In genomic region chr4:135954241-135954640, GRCm38 (mm10) we compare ENCODE assay signal across 9 mouse cellular contexts. TPM values are rescaled to one million over a fixed set of nuclear protein-coding genes. Genes with fewer than 3 reads are reported as not detected.
DNase-seq lines count a peak whose midpoint lies in the region; ATAC-seq and TF ChIP-seq lines count a peak whose summit lies in the region.
"Had no signal": no experiment of that assay in that cellular context is flagged by ENCODE, and none has a peak within 500 bp of the region (broad histone marks: within the 10 kb centered on the region; RNA-seq: fewer than 3 reads in every experiment).

No protein-coding gene starts in this region.

- TF ChIP-seq CTCF in layer of hippocampus, adult 2 months (conservative IDR thresholded peaks at IDR 0.05): peak; percentile 96
- TF ChIP-seq CTCF in stomach, postnatal 0 days (IDR thresholded peaks at IDR 0.05; ENCODE audit: low read depth): peak; percentile 97

- no peaks in the 10 kb centered on the region for H3K9me3 ChIP-seq in limb, embryonic 14.5 days (ENCODE audit: control insufficient read depth, low read length)
- H3K9me3 ChIP-seq in midbrain, embryonic 15.5 days: no peaks in the 10 kb centered on the region
- no peaks in the 10 kb centered on the region for H3K9me3 ChIP-seq in stomach, postnatal 0 days (ENCODE audit: control insufficient read depth, low read length)
- H3K9me3 ChIP-seq: embryonic facial prominence, embryonic 12.5 days had no signal

- WGBS in limb, embryonic 14.5 days: 6% methylated on average over 2 of the region's 2 CpGs
- 3% methylated on average over 2 of the region's 2 CpGs for WGBS in midbrain, embryonic 15.5 days
- 13% methylated on average over 2 of the region's 2 CpGs for WGBS in stomach, postnatal 0 days

- no peak overlapping the region for H3K4me2 ChIP-seq in limb, embryonic 14.5 days (replicated peaks; ENCODE audit: low read depth, low read length, severe bottlenecking)
- no peak overlapping the region for H3K4me2 ChIP-seq in midbrain, embryonic 15.5 days
- H3K4me2 ChIP-seq in stomach, postnatal 0 days (replicated peaks; ENCODE audit: low read depth): no peak overlapping the region
- H3K4me2 ChIP-seq: embryonic facial prominence, embryonic 12.5 days had no signal

- H3K27ac ChIP-seq in layer of hippocampus, adult 2 months: no peak overlapping the region
- H3K27ac ChIP-seq in limb, embryonic 14.5 days (replicated peaks; ENCODE audit: low read depth, low read length): no peak overlapping the region
- H3K27ac ChIP-seq in midbrain, embryonic 15.5 days: no peak overlapping the region
- no peak overlapping the region for H3K27ac ChIP-seq in stomach, postnatal 0 days (replicated peaks)
- H3K27ac ChIP-seq: embryonic facial prominence, embryonic 12.5 days had no signal

- H3K9ac ChIP-seq in limb, embryonic 14.5 days (ENCODE audit: low read depth, low read length, severe bottlenecking): no peak overlapping the region
- H3K9ac ChIP-seq in midbrain, embryonic 15.5 days: no peak overlapping the region
- H3K9ac ChIP-seq in stomach, postnatal 0 days (ENCODE audit: low read length): no peak overlapping the region
- H3K9ac ChIP-seq: embryonic facial prominence, embryonic 12.5 days had no signal

- DNase-seq in layer of hippocampus, adult 2 months (ENCODE audit: low spot score in 2 of 2): peak; percentile 63 to 81
- DNase-seq in layer of hippocampus, adult 9-10 months (ENCODE audit: low spot score): no peak
- peak; percentile 71 to 81 for DNase-seq in adrenal gland, adult 18-20 months (ENCODE audit: low spot score in 2 of 2)
- DNase-seq in embryo, embryonic 11.5 days (ENCODE audit: low read depth, low spot score): peak; percentile 54
- DNase-seq in heart, postnatal 10 days: peak; percentile 77 to 89
- DNase-seq in limb, embryonic 14.5 days (ENCODE audit: low spot score): peak; percentile 52
- peak; percentile 85 for DNase-seq in stomach, postnatal 0 days (ENCODE audit: low spot score)

- H3K4me3 ChIP-seq in layer of hippocampus, adult 2 months: no peak overlapping the region
- H3K4me3 ChIP-seq in limb, embryonic 14.5 days (replicated peaks; ENCODE audit: low read length): no peak overlapping the region
- H3K4me3 ChIP-seq in midbrain, embryonic 15.5 days: no peak overlapping the region
- H3K4me3 ChIP-seq in stomach, postnatal 0 days (ENCODE audit: low read depth, low read length): no peak overlapping the region
- H3K4me3 ChIP-seq: embryonic facial prominence, embryonic 12.5 days had no signal

- no peak for TF ChIP-seq EP300 in stomach, postnatal 0 days (optimal IDR thresholded peaks at IDR 0.05)

- ATAC-seq in limb, embryonic 14.5 days (ENCODE audit: low FRiP score, low read depth): peak; percentile 68
- ATAC-seq in midbrain, embryonic 15.5 days (replicated peaks): 0 out of 2 replicates have a peak, but pooled peaks have one; percentile 64
- ATAC-seq in stomach, postnatal 0 days (ENCODE audit: low FRiP score, low TSS enrichment): no peak

- no peak for TF ChIP-seq POLR2A in limb, embryonic 14.5 days (IDR thresholded peaks at IDR 0.05; ENCODE audit: borderline replicate concordance, extremely low read depth, insufficient read depth, insufficient read length)

- no peaks in the 10 kb centered on the region for H3K27me3 ChIP-seq in limb, embryonic 14.5 days (ENCODE audit: control insufficient read depth, insufficient read depth, low read length)
- no peaks in the 10 kb centered on the region for H3K27me3 ChIP-seq in midbrain, embryonic 15.5 days (replicated peaks)
- H3K27me3 ChIP-seq in stomach, postnatal 0 days (ENCODE audit: control insufficient read depth, insufficient read depth, low read length): no peaks in the 10 kb centered on the region
- H3K27me3 ChIP-seq: embryonic facial prominence, embryonic 12.5 days had no signal

- H3K36me3 ChIP-seq in limb, embryonic 14.5 days (ENCODE audit: control insufficient read depth, insufficient read depth, low read length): peaks cover 64% of the 10 kb centered on the region
- H3K36me3 ChIP-seq in midbrain, embryonic 15.5 days (replicated peaks): peaks cover 10% of the 10 kb centered on the region
- H3K36me3 ChIP-seq in stomach, postnatal 0 days (ENCODE audit: control insufficient read depth, insufficient read depth, low read length): peaks cover 13% of the 10 kb centered on the region

- H3K4me1 ChIP-seq in limb, embryonic 14.5 days (ENCODE audit: control insufficient read depth, insufficient read depth, low read length): no peaks in the 10 kb centered on the region
- no peaks in the 10 kb centered on the region for H3K4me1 ChIP-seq in midbrain, embryonic 15.5 days
- H3K4me1 ChIP-seq in stomach, postnatal 0 days (replicated peaks; ENCODE audit: control insufficient read depth, insufficient read depth): no peaks in the 10 kb centered on the region
- H3K4me1 ChIP-seq: embryonic facial prominence, embryonic 12.5 days had no signal

- intact Hi-C loops in heart, postnatal 10 days (cut with DNase I): no loop called here

RNA-seq across cellular contexts. Expression of gene Hmgcl, which starts 8.0 kb away (rescaled TPM):
- total RNA-seq in layer of hippocampus, adult 2 months (2021): 10 to 100 TPM; 35.2 to 36.1 TPM
- total RNA-seq in adrenal gland, adult 18-20 months (2021): 10 to 100 TPM; 53.2 to 62.3 TPM
- 10 to 100 TPM; 66.3 to 67.5 TPM for total RNA-seq in heart, postnatal 10 days (2021)
- polyA plus RNA-seq in limb, embryonic 14.5 days (2012; rRNA removed): 60.8 and 69.7 TPM in 2 replicates
- 93.4 and 97.6 TPM in 2 replicates for polyA plus RNA-seq in limb, embryonic 14.5 days (2014; fragmentation: Nextera tagmentation; extraction: Ambion mirVana)
- 57.0 and 63.4 TPM in 2 replicates for polyA plus RNA-seq in midbrain, embryonic 15.5 days (2015; fragmentation: Nextera tagmentation; extraction: Ambion mirVana)
- polyA plus RNA-seq in stomach, postnatal 0 days (2015; fragmentation: Nextera tagmentation; extraction: Ambion mirVana): 154 and 163 TPM in 2 replicates

RNA-seq across cellular contexts. Expression of gene Gale, which starts 9.3 kb away (rescaled TPM):
- 10 to 100 TPM; 22.6 to 23.8 TPM for total RNA-seq in layer of hippocampus, adult 2 months (2021)
- total RNA-seq in adrenal gland, adult 18-20 months (2021): 10 to 100 TPM; 18.2 to 43.2 TPM
- 1 to 10 TPM; 5.2 to 5.7 TPM for total RNA-seq in heart, postnatal 10 days (2021)
- 83.7 and 101 TPM in 2 replicates for polyA plus RNA-seq in limb, embryonic 14.5 days (2012; rRNA removed)
- 52.0 and 59.3 TPM in 2 replicates for polyA plus RNA-seq in limb, embryonic 14.5 days (2014; fragmentation: Nextera tagmentation; extraction: Ambion mirVana)
- 41.6 and 44.2 TPM in 2 replicates for polyA plus RNA-seq in midbrain, embryonic 15.5 days (2015; fragmentation: Nextera tagmentation; extraction: Ambion mirVana)
- polyA plus RNA-seq in stomach, postnatal 0 days (2015; fragmentation: Nextera tagmentation; extraction: Ambion mirVana): 161 and 166 TPM in 2 replicates

RNA-seq across cellular contexts. Expression of gene Lypla2, which starts 18.2 kb away (rescaled TPM):
- 100 to 1,000 TPM in 1 of 2 experiments, 10 to 100 TPM in 1; 95.3 to 103 TPM for total RNA-seq in layer of hippocampus, adult 2 months (2021)
- total RNA-seq in adrenal gland, adult 18-20 months (2021): 10 to 100 TPM; 71.4 to 71.5 TPM
- 10 to 100 TPM; 42.6 to 47.8 TPM for total RNA-seq in heart, postnatal 10 days (2021)
- polyA plus RNA-seq in limb, embryonic 14.5 days (2012; rRNA removed): 106 and 133 TPM in 2 replicates
- 105 and 117 TPM in 2 replicates for polyA plus RNA-seq in limb, embryonic 14.5 days (2014; fragmentation: Nextera tagmentation; extraction: Ambion mirVana)
- polyA plus RNA-seq in midbrain, embryonic 15.5 days (2015; fragmentation: Nextera tagmentation; extraction: Ambion mirVana): 228 and 233 TPM in 2 replicates
- polyA plus RNA-seq in stomach, postnatal 0 days (2015; fragmentation: Nextera tagmentation; extraction: Ambion mirVana): 88.6 and 89.6 TPM in 2 replicates

RNA-seq across cellular contexts. Expression of gene Pithd1, which starts 32.8 kb away (rescaled TPM):
- total RNA-seq in layer of hippocampus, adult 2 months (2021): 10 to 100 TPM; 80.6 to 86.0 TPM
- total RNA-seq in adrenal gland, adult 18-20 months (2021): 10 to 100 TPM; 29.4 to 31.4 TPM
- 10 to 100 TPM; 20.7 to 21.3 TPM for total RNA-seq in heart, postnatal 10 days (2021)
- 49.1 and 50.2 TPM in 2 replicates for polyA plus RNA-seq in limb, embryonic 14.5 days (2012; rRNA removed)
- 52.6 and 59.9 TPM in 2 replicates for polyA plus RNA-seq in limb, embryonic 14.5 days (2014; fragmentation: Nextera tagmentation; extraction: Ambion mirVana)
- polyA plus RNA-seq in midbrain, embryonic 15.5 days (2015; fragmentation: Nextera tagmentation; extraction: Ambion mirVana): 62.8 and 64.6 TPM in 2 replicates
- 40.1 and 40.7 TPM in 2 replicates for polyA plus RNA-seq in stomach, postnatal 0 days (2015; fragmentation: Nextera tagmentation; extraction: Ambion mirVana)

RNA-seq across cellular contexts. Expression of gene Fuca1, which starts 33.7 kb away (rescaled TPM):
- 10 to 100 TPM; 39.4 to 39.7 TPM for total RNA-seq in layer of hippocampus, adult 2 months (2021)
- 100 to 1,000 TPM in 1 of 2 experiments, 10 to 100 TPM in 1; 95.5 to 101 TPM for total RNA-seq in adrenal gland, adult 18-20 months (2021)
- 10 to 100 TPM; 43.2 to 44.5 TPM for total RNA-seq in heart, postnatal 10 days (2021)
- 45.6 and 50.1 TPM in 2 replicates for polyA plus RNA-seq in limb, embryonic 14.5 days (2012; rRNA removed)
- polyA plus RNA-seq in limb, embryonic 14.5 days (2014; fragmentation: Nextera tagmentation; extraction: Ambion mirVana): 80.8 and 92.8 TPM in 2 replicates
- polyA plus RNA-seq in midbrain, embryonic 15.5 days (2015; fragmentation: Nextera tagmentation; extraction: Ambion mirVana): 63.2 and 68.3 TPM in 2 replicates
- 171 and 179 TPM in 2 replicates for polyA plus RNA-seq in stomach, postnatal 0 days (2015; fragmentation: Nextera tagmentation; extraction: Ambion mirVana)
